Mouse (Mus musculus): ENCODE results near the gene Bpifa3. TPM values are rescaled to one million over a fixed set of nuclear protein-coding genes. Genes with fewer than 3 reads are reported as not detected.

The Bpifa3 gene
- total RNA-seq (2014; rRNA removed; ENCODE audit: low replicate concordance) (not detected in 2 replicates), polyA plus RNA-seq (2015; fragmentation: Nextera tagmentation; extraction: Ambion mirVana) (not detected in 2 replicates)

- ATAC-seq (ENCODE audit: insufficient read depth, low read depth) (no peak), DNase-seq (ENCODE audit: low spot score) (no peak)
- no peak within 1 kb of the TSS for H3K27ac ChIP-seq (ENCODE audit: low read depth)
- H3K27me3 ChIP-seq (ENCODE audit: control insufficient read depth, insufficient read depth, low read length), result no peaks in the 10 kb centered on the region
- H3K36me3 ChIP-seq (replicated peaks; ENCODE audit: control insufficient read depth, insufficient read depth, low read length), result no peaks in the 10 kb centered on the region
- H3K9me3 ChIP-seq (replicated peaks; ENCODE audit: control insufficient read depth, low read length), result no peaks in the 10 kb centered on the region
- no peak within 1 kb of the TSS for H3K4me3 ChIP-seq (ENCODE audit: low read depth, low read length)
- no peak within 1 kb of the TSS for H3K4me2 ChIP-seq (ENCODE audit: low read depth, low read length)
- WGBS, result 43% methylated on average over 2 of the region's 2 CpGs
- no peak within 1 kb of the TSS for H3K9ac ChIP-seq (replicated peaks; ENCODE audit: low read depth, low read length)
- no peak for TF ChIP-seq EP300 (IDR thresholded peaks at IDR 0.05; ENCODE audit: low read depth)
- TF ChIP-seq CTCF (IDR thresholded peaks at IDR 0.05; ENCODE audit: low read depth), result no peak
- H3K4me1 ChIP-seq (ENCODE audit: control insufficient read depth, insufficient read depth), result no peaks in the 10 kb centered on the region
These were observed at the start of gene Bpifa3 for GRCm38 (mm10) chr2:154130120-154130519. TSS of gene Bpifa3 (plus strand) at chr2:154130336.

- DNase-seq (ENCODE audit: low spot score) (no peak), ATAC-seq (ENCODE audit: insufficient read depth, low read depth) (no peak)
- H3K4me1 ChIP-seq (ENCODE audit: control insufficient read depth, insufficient read depth), result no peaks in the 10 kb centered on the region
- no peak overlapping the region for H3K4me3 ChIP-seq (ENCODE audit: low read depth, low read length)
- H3K27me3 ChIP-seq (ENCODE audit: control insufficient read depth, insufficient read depth, low read length), result no peaks in the 10 kb centered on the region
- H3K36me3 ChIP-seq (replicated peaks; ENCODE audit: control insufficient read depth, insufficient read depth, low read length), result no peaks in the 10 kb centered on the region
- no peaks in the 10 kb centered on the region; the same call in 1 of the 2 replicates for H3K9me3 ChIP-seq (replicated peaks; ENCODE audit: control insufficient read depth, low read length)
- TF ChIP-seq CTCF (IDR thresholded peaks at IDR 0.05; ENCODE audit: low read depth) (0 out of 2 replicates have a peak, but pooled peaks have one; percentile 13), EP300 (IDR thresholded peaks at IDR 0.05; ENCODE audit: low read depth) (no peak)
- H3K27ac ChIP-seq (ENCODE audit: low read depth), result no peak overlapping the region
- no peak overlapping the region for H3K9ac ChIP-seq (replicated peaks; ENCODE audit: low read depth, low read length)
- no peak overlapping the region for H3K4me2 ChIP-seq (ENCODE audit: low read depth, low read length)
- 34% methylated on average over 1 of the region's 1 CpGs for WGBS
These were observed 32.4 kb upstream of the Bpifa3 start for GRCm38 (mm10) chr2:154097734-154098133.

- TF ChIP-seq CTCF (IDR thresholded peaks at IDR 0.05; ENCODE audit: low read depth) (no peak), EP300 (IDR thresholded peaks at IDR 0.05; ENCODE audit: low read depth) (no peak)
- no peak for ATAC-seq (ENCODE audit: insufficient read depth, low read depth)
- Histone ChIP-seq H3K4me1 (ENCODE audit: control insufficient read depth, insufficient read depth) (no peaks in the 10 kb centered on the region), H3K9me3 (replicated peaks; ENCODE audit: control insufficient read depth, low read length) (no peaks in the 10 kb centered on the region), H3K4me2 (ENCODE audit: low read depth, low read length) (no peak overlapping the region), H3K9ac (replicated peaks; ENCODE audit: low read depth, low read length) (no peak overlapping the region), H3K36me3 (replicated peaks; ENCODE audit: control insufficient read depth, insufficient read depth, low read length) (no peaks in the 10 kb centered on the region), H3K4me3 (ENCODE audit: low read depth, low read length) (no peak overlapping the region), H3K27me3 (ENCODE audit: control insufficient read depth, insufficient read depth, low read length) (no peaks in the 10 kb centered on the region), H3K27ac (ENCODE audit: low read depth) (no peak overlapping the region)
- 78% methylated on average over 3 of the region's 3 CpGs for WGBS
- no peak for DNase-seq (ENCODE audit: low spot score)
These were observed 12.8 kb upstream of the Bpifa3 start for GRCm38 (mm10) chr2:154117381-154117780.

GRCm38 (mm10) chr2:154142580-154142979, 12.4 kb downstream of the Bpifa3 start, which contains the start of gene Bpifa1:
TSS of gene Bpifa1 (plus strand) at chr2:154142880.
- no peaks in the 10 kb centered on the region for H3K9me3 ChIP-seq (replicated peaks; ENCODE audit: control insufficient read depth, low read length)
- WGBS, result 70% methylated on average over 4 of the region's 4 CpGs
- no peak within 1 kb of the TSS for H3K9ac ChIP-seq (replicated peaks; ENCODE audit: low read depth, low read length)
- H3K27me3 ChIP-seq (ENCODE audit: control insufficient read depth, insufficient read depth, low read length), result no peaks in the 10 kb centered on the region
- TF ChIP-seq EP300 (IDR thresholded peaks at IDR 0.05; ENCODE audit: low read depth) (no peak), CTCF (IDR thresholded peaks at IDR 0.05; ENCODE audit: low read depth) (no peak)
- ATAC-seq (ENCODE audit: insufficient read depth, low read depth) (no peak), DNase-seq (ENCODE audit: low spot score) (no peak)
- no peaks in the 10 kb centered on the region for H3K4me1 ChIP-seq (ENCODE audit: control insufficient read depth, insufficient read depth)
- no peak within 1 kb of the TSS for H3K27ac ChIP-seq (ENCODE audit: low read depth)
- H3K36me3 ChIP-seq (replicated peaks; ENCODE audit: control insufficient read depth, insufficient read depth, low read length), result no peaks in the 10 kb centered on the region
- H3K4me3 ChIP-seq (ENCODE audit: low read depth, low read length), result no peak within 1 kb of the TSS
- H3K4me2 ChIP-seq (ENCODE audit: low read depth, low read length), result no peak within 1 kb of the TSS

- Histone ChIP-seq H3K27me3 (ENCODE audit: control insufficient read depth, insufficient read depth, low read length) (no peaks in the 10 kb centered on the region), H3K9me3 (replicated peaks; ENCODE audit: control insufficient read depth, low read length) (no peaks in the 10 kb centered on the region), H3K9ac (replicated peaks; ENCODE audit: low read depth, low read length) (no peak overlapping the region), H3K27ac (ENCODE audit: low read depth) (no peak overlapping the region), H3K4me2 (ENCODE audit: low read depth, low read length) (no peak overlapping the region), H3K36me3 (replicated peaks; ENCODE audit: control insufficient read depth, insufficient read depth, low read length) (no peaks in the 10 kb centered on the region), H3K4me3 (ENCODE audit: low read depth, low read length) (no peak overlapping the region), H3K4me1 (ENCODE audit: control insufficient read depth, insufficient read depth) (no peaks in the 10 kb centered on the region)
- no peak for DNase-seq (ENCODE audit: low spot score)
- 62% methylated on average over 3 of the region's 3 CpGs for WGBS
- TF ChIP-seq CTCF (IDR thresholded peaks at IDR 0.05; ENCODE audit: low read depth), result no peak
- no peak for TF ChIP-seq EP300 (IDR thresholded peaks at IDR 0.05; ENCODE audit: low read depth)
- ATAC-seq (ENCODE audit: insufficient read depth, low read depth), result no peak
These were observed 13.6 kb downstream of the Bpifa3 start for GRCm38 (mm10) chr2:154143735-154144134.

GRCm38 (mm10) chr2:154147496-154147895, 17.4 kb downstream of the Bpifa3 start:
- no peaks in the 10 kb centered on the region for H3K27me3 ChIP-seq (ENCODE audit: control insufficient read depth, insufficient read depth, low read length)
- H3K27ac ChIP-seq (ENCODE audit: low read depth), result no peak overlapping the region
- no peak for DNase-seq (ENCODE audit: low spot score)
- no peak overlapping the region for H3K4me3 ChIP-seq (ENCODE audit: low read depth, low read length)
- no peaks in the 10 kb centered on the region for H3K4me1 ChIP-seq (ENCODE audit: control insufficient read depth, insufficient read depth)
- WGBS, result 69% methylated on average over 4 of the region's 4 CpGs
- H3K9me3 ChIP-seq (replicated peaks; ENCODE audit: control insufficient read depth, low read length), result no peaks in the 10 kb centered on the region
- no peak overlapping the region for H3K9ac ChIP-seq (replicated peaks; ENCODE audit: low read depth, low read length)
- TF ChIP-seq EP300 (IDR thresholded peaks at IDR 0.05; ENCODE audit: low read depth) (no peak), CTCF (IDR thresholded peaks at IDR 0.05; ENCODE audit: low read depth) (no peak)
- H3K36me3 ChIP-seq (replicated peaks; ENCODE audit: control insufficient read depth, insufficient read depth, low read length), result no peaks in the 10 kb centered on the region
- no peak for ATAC-seq (ENCODE audit: insufficient read depth, low read depth)
- H3K4me2 ChIP-seq (ENCODE audit: low read depth, low read length), result no peak overlapping the region
